Mouse (Mus musculus): ENCODE results near the gene Rae1. TPM values are rescaled to one million over a fixed set of nuclear protein-coding genes. Genes with fewer than 3 reads are reported as not detected.

Rae1 gene
- polyA plus RNA-seq, 1 experiment from 2014 or later: 101 TPM

DNA sequence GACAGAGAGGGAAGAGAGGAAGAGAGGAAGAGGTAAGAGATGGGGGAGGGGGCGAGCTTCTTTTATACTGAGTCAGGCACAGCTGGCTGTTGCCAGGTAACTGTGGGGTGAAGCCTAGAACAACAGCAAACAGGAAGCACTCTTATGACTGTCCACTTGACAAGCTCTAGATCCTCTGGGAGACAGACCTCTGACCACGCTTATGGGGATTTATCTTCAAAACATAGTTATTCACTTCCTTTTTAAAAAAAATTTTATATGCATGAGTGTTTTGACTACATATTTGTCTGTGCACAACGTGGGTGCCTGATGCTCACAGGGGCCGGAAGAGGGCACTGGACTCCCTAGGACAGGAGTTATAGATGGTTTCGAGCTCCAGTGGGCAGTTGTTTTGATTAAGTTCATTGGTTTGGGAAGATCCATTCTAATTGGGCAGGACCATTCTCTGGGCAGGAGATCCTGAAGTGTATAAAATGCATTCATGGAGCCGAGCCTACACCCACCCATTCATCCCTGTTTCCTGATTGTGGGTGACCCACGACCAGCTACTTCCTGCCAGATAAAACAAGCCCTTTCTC lies 23.2 kb upstream of the Rae1 start:
- no peaks in the 10 kb centered on the region for H3K36me3 ChIP-seq (ENCODE audit: control insufficient read depth, insufficient read depth, low read length)
- H3K27ac ChIP-seq (replicated peaks in 1 of 2; ENCODE audit: control insufficient read depth in 1 of 2, insufficient read depth in 1 of 2, low read depth in 2 of 2, low read length in 2 of 2): no peak overlapping the region
- no peak overlapping the region for H3K4me3 ChIP-seq (ENCODE audit: control insufficient read depth in 1 of 2, insufficient read depth in 1 of 2, low read depth in 1 of 2, low read length in 2 of 2)
- peaks cover 10 to 11% of the 10 kb centered on the region in 2 experiments for H3K4me1 ChIP-seq (ENCODE audit: control insufficient read depth in 2 of 2, insufficient read depth in 2 of 2, low read length in 2 of 2)
- no peaks in the 10 kb centered on the region for H3K27me3 ChIP-seq (ENCODE audit: control insufficient read depth, insufficient read depth, low read length)
- no peak for ATAC-seq (ENCODE audit: insufficient number of reproducible peaks, insufficient read depth, low FRiP score, low read depth)
- no peaks in the 10 kb centered on the region for H3K9me3 ChIP-seq (ENCODE audit: control insufficient read depth, low read length)
- peak overlapping the region; percentile 42; the same call in 1 of the 2 replicates for H3K4me2 ChIP-seq (ENCODE audit: low read length)
- H3K9ac ChIP-seq (ENCODE audit: low read length): no peak overlapping the region; the same call in 1 of the 2 replicates
- 33% methylated on average over 7 of the region's 7 CpGs for WGBS

DNA sequence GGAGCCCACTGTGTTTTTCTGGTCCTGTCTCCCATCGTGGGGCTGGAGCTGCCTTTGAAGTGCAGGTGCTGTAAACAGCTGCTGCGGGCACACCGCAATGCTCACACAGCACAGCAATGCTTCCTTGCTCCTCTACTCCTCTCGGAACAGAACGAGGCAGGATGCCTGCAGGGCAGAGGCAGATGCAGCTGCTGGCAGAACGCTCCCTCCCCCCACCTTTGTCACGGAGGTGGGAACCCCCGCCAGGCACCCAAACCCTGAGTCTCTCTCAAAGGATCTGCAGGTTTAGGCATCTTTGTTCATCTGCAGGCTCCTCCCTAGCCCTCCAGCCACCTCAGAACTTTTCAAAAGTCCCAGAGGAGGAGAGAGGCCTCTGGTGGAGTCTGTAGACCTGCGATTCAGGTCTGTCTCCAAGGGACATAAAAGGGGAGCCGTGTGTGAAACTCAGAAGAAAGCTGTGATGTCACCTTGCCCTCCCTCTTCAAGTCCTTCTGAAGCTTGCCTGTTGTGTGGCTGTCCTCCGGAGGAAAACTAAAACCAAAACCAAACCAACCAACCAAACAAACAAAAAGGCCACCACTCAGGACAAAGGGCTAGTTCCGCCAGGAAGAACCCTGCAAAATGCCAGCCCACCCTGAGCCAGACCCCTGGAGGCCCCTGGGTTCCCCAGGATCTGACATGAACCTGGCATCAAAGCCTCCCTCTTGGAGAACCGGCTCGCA lies 22.3 kb upstream of the Rae1 start, which contains the start of gene Spo11:
Spo11 (plus strand) TSS at position 292 of the 722 bp plus-strand sequence.
- Histone ChIP-seq H3K9ac (ENCODE audit: low read length) (peak within 1 kb of the TSS; percentile 41; the same call in 1 of the 2 replicates), H3K9me3 (ENCODE audit: control insufficient read depth, low read length) (no peaks in the 10 kb centered on the region), H3K4me2 (ENCODE audit: low read length) (peak within 1 kb of the TSS; percentile 42), H3K27ac (replicated peaks in 1 of 2; ENCODE audit: control insufficient read depth in 1 of 2, insufficient read depth in 1 of 2, low read depth in 2 of 2, low read length in 2 of 2) (no peak within 1 kb of the TSS), H3K36me3 (ENCODE audit: control insufficient read depth, insufficient read depth, low read length) (no peaks in the 10 kb centered on the region), H3K4me1 (ENCODE audit: control insufficient read depth in 2 of 2, insufficient read depth in 2 of 2, low read length in 2 of 2) (peaks cover 10 to 11% of the 10 kb centered on the region in 2 experiments), H3K27me3 (ENCODE audit: control insufficient read depth, insufficient read depth, low read length) (no peaks in the 10 kb centered on the region), H3K4me3 (ENCODE audit: control insufficient read depth in 1 of 2, insufficient read depth in 1 of 2, low read depth in 1 of 2, low read length in 2 of 2) (no peak within 1 kb of the TSS)
- no peak for ATAC-seq (ENCODE audit: insufficient number of reproducible peaks, insufficient read depth, low FRiP score, low read depth)
- 20% methylated on average over 14 of the region's 14 CpGs for WGBS

DNA sequence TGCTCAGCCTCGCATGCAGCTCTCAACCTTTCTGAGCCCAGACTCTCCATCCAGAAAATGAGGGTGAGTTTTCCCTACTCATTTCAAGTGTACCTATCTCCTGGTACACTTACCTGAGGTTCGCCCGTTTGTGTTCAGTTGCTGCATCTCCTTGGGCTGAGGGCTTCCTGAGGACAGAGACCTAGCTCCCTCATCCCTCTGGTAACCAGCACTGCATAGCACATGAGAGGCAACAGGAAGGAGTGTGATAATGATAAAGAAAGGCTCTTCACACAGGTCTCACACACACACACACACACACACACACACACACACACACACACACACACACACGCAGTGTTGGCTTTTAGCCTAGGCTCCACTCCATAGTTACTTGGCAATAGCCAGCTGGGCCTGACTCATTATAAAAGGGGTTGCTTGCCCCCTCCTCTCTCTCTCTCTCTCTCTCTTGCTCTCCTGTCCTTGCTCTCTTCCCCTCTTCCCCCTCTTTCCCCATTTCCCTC lies 21.7 kb upstream of the Rae1 start:
- Histone ChIP-seq H3K4me3 (ENCODE audit: control insufficient read depth in 1 of 2, insufficient read depth in 1 of 2, low read depth in 1 of 2, low read length in 2 of 2) (no peak overlapping the region), H3K4me2 (ENCODE audit: low read length) (no peak overlapping the region), H3K36me3 (ENCODE audit: control insufficient read depth, insufficient read depth, low read length) (no peaks in the 10 kb centered on the region), H3K9ac (ENCODE audit: low read length) (no peak overlapping the region), H3K27me3 (ENCODE audit: control insufficient read depth, insufficient read depth, low read length) (no peaks in the 10 kb centered on the region), H3K27ac (replicated peaks in 1 of 2; ENCODE audit: control insufficient read depth in 1 of 2, insufficient read depth in 1 of 2, low read depth in 2 of 2, low read length in 2 of 2) (no peak overlapping the region), H3K4me1 (ENCODE audit: control insufficient read depth in 2 of 2, insufficient read depth in 2 of 2, low read length in 2 of 2) (peaks cover 10 to 16% of the 10 kb centered on the region in 2 experiments), H3K9me3 (ENCODE audit: control insufficient read depth, low read length) (no peaks in the 10 kb centered on the region)
- WGBS: 58% methylated on average over 4 of the region's 4 CpGs
- ATAC-seq (ENCODE audit: insufficient number of reproducible peaks, insufficient read depth, low FRiP score, low read depth): no peak

DNA sequence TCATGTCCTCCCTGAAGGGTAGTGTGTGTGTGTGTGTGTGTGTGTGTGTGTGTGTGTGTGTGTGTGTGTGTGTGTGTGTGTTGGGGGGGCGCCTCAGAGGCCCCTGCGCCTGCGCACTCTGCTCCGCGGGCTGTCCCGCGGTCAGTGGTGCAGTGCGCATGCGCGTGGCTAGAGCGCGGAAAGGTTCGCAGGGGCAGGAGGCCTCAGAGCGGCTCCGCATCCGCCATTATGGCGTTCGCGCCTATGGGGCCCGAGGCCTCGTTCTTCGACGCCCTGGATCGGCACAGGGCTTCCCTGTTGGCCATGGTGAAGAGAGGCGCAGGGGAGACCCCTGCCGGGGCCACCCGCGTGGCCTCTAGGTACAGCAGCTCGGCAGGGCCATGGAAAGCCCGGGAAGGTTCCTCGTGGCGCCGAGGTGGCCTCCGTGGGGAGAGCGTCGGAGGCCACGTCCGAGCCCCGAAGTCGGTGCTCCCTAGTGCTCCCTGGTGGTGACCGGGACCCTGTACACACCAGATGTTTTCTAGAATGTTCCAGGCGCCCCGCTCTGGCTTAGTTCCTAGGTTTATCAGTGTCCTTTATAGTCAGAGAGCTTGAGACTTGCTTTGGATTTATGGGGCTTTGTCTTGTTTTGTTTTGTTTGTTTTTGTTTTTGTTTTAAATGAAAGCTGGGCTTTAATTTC lies 20.1 kb upstream of the Rae1 start:
- Histone ChIP-seq H3K9me3 (ENCODE audit: control insufficient read depth, low read length) (no peaks in the 10 kb centered on the region), H3K4me3 (ENCODE audit: control insufficient read depth in 1 of 2, insufficient read depth in 1 of 2, low read depth in 1 of 2, low read length in 2 of 2) (no peak overlapping the region), H3K9ac (ENCODE audit: low read length) (no peak overlapping the region), H3K27ac (replicated peaks in 1 of 2; ENCODE audit: control insufficient read depth in 1 of 2, insufficient read depth in 1 of 2, low read depth in 2 of 2, low read length in 2 of 2) (no peak overlapping the region), H3K4me1 (ENCODE audit: control insufficient read depth in 2 of 2, insufficient read depth in 2 of 2, low read length in 2 of 2) (peaks cover 10 to 19% of the 10 kb centered on the region in 2 experiments), H3K27me3 (ENCODE audit: control insufficient read depth, insufficient read depth, low read length) (no peaks in the 10 kb centered on the region), H3K4me2 (ENCODE audit: low read length) (no peak overlapping the region), H3K36me3 (ENCODE audit: control insufficient read depth, insufficient read depth, low read length) (no peaks in the 10 kb centered on the region)
- ATAC-seq (ENCODE audit: insufficient number of reproducible peaks, insufficient read depth, low FRiP score, low read depth): no peak
- WGBS: 92% methylated on average over 41 of the region's 43 CpGs

DNA sequence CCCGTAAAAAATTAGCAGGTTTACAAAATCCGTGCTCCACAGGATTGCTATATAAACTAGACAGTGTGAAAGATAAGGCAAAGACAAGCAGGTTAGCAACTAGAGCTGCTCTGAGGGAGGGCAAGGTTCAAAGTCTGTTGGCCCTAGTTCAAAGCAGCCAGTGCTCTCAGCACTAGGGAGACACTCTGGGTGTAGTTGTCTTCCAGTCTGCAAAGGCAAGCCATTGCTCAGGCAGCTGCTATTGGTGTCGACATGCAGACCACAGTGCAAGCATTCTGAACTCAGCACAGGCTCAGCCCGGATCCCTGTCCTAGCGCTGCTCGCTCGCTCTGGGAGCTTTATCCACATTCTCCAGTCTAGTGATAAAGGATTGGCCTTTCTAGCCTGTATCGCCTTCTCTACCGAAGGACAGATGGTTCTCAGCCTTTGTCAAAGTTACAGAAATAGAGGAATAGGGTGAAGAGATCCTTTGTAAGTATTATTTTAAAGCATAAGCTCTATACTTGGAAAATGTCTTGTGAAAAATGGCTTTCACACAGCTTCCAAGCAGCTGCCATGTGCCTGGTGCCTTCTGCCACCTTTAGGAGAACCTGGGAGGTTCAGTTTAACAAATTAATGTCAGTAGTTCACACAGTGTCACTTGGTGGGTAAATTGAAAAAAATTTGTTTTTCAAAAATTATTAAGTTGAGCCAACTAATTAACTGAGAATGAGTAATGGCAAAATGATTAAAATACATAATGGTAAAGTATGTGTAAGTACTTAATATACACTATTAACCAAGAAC lies 16.9 kb upstream of the Rae1 start:
- no peak overlapping the region for H3K4me3 ChIP-seq (ENCODE audit: control insufficient read depth in 1 of 2, insufficient read depth in 1 of 2, low read depth in 1 of 2, low read length in 2 of 2)
- peak overlapping the region in 1 of 2 experiments; percentile 37; a peak in 1 of 4 replicates for H3K27ac ChIP-seq (replicated peaks in 1 of 2; ENCODE audit: control insufficient read depth in 1 of 2, insufficient read depth in 1 of 2, low read depth in 2 of 2, low read length in 2 of 2)
- no peaks in the 10 kb centered on the region for H3K27me3 ChIP-seq (ENCODE audit: control insufficient read depth, insufficient read depth, low read length)
- no peak overlapping the region; the same call in 1 of the 2 replicates for H3K4me2 ChIP-seq (ENCODE audit: low read length)
- peaks cover 0 to 10% of the 10 kb centered on the region in 2 experiments; a peak in 3 of 4 replicates for H3K4me1 ChIP-seq (ENCODE audit: control insufficient read depth in 2 of 2, insufficient read depth in 2 of 2, low read length in 2 of 2)
- no peaks in the 10 kb centered on the region for H3K36me3 ChIP-seq (ENCODE audit: control insufficient read depth, insufficient read depth, low read length)
- no peaks in the 10 kb centered on the region for H3K9me3 ChIP-seq (ENCODE audit: control insufficient read depth, low read length)
- 19% methylated on average over 9 of the region's 9 CpGs for WGBS
- ATAC-seq (ENCODE audit: insufficient number of reproducible peaks, insufficient read depth, low FRiP score, low read depth): no peak
- H3K9ac ChIP-seq (ENCODE audit: low read length): peak overlapping the region; percentile 44

DNA sequence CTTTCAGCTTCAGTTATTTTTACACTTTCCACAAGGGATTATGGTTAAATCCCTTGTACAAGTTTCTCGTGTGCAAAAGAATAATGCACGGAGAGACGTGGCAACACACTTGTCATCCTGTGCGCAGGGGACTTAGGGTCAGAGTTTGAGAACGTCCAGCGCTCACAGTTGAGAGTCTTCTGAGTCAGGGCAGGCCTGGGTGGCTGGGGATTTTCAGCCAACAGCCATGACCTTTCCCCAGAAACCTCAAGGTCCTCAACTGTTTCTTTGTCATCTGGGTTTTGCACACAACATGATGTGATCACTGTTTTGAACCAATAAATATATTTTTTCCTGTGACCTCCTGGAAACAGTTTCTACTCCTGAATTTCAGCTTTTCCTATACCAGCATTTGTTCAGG lies 9.8 kb upstream of the Rae1 start:
- no peak overlapping the region for H3K4me2 ChIP-seq (ENCODE audit: low read length)
- H3K4me3 ChIP-seq (ENCODE audit: control insufficient read depth in 1 of 2, insufficient read depth in 1 of 2, low read depth in 1 of 2, low read length in 2 of 2): no peak overlapping the region
- H3K9me3 ChIP-seq (ENCODE audit: control insufficient read depth, low read length): no peaks in the 10 kb centered on the region
- no peak for ATAC-seq (ENCODE audit: insufficient number of reproducible peaks, insufficient read depth, low FRiP score, low read depth)
- H3K36me3 ChIP-seq (ENCODE audit: control insufficient read depth, insufficient read depth, low read length): no peaks in the 10 kb centered on the region
- WGBS: 66% methylated on average over 6 of the region's 6 CpGs
- no peak overlapping the region for H3K9ac ChIP-seq (ENCODE audit: low read length)
- no peaks in the 10 kb centered on the region for H3K27me3 ChIP-seq (ENCODE audit: control insufficient read depth, insufficient read depth, low read length)
- H3K27ac ChIP-seq (replicated peaks in 1 of 2; ENCODE audit: control insufficient read depth in 1 of 2, insufficient read depth in 1 of 2, low read depth in 2 of 2, low read length in 2 of 2): no peak overlapping the region
- H3K4me1 ChIP-seq (ENCODE audit: control insufficient read depth in 2 of 2, insufficient read depth in 2 of 2, low read length in 2 of 2): no peaks in the 10 kb centered on the region

DNA sequence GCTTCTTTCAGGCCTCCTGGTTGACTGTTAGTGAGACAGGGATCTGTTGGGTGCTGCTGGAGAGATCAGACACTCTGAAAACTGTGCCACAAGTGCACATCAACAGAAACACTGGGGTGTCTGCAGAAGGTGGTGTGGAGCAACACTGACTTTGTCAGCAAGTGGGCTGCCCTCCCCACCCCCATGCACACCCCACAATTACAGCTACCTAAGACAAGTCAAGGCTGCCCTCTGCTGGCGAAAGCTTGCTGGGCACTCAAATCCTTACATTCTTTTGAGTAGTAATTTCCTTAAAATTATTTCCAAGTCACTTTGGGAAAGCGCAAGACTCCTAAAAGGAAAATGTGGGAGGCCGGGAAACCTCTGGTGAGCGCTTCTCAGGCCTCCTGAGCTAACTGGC lies 3.7 kb upstream of the Rae1 start:
- H3K9ac ChIP-seq (ENCODE audit: low read length): no peak overlapping the region
- no peak overlapping the region for H3K4me3 ChIP-seq (ENCODE audit: control insufficient read depth in 1 of 2, insufficient read depth in 1 of 2, low read depth in 1 of 2, low read length in 2 of 2)
- no peak overlapping the region for H3K27ac ChIP-seq (replicated peaks in 1 of 2; ENCODE audit: control insufficient read depth in 1 of 2, insufficient read depth in 1 of 2, low read depth in 2 of 2, low read length in 2 of 2)
- WGBS: 11% methylated on average over 4 of the region's 4 CpGs
- no peak for ATAC-seq (ENCODE audit: insufficient number of reproducible peaks, insufficient read depth, low FRiP score, low read depth)
- no peak overlapping the region for H3K4me2 ChIP-seq (ENCODE audit: low read length)
- no peaks in the 10 kb centered on the region for H3K36me3 ChIP-seq (ENCODE audit: control insufficient read depth, insufficient read depth, low read length)
- H3K4me1 ChIP-seq (ENCODE audit: control insufficient read depth in 2 of 2, insufficient read depth in 2 of 2, low read length in 2 of 2): peaks cover 4 to 6% of the 10 kb centered on the region in 2 experiments; a peak in 3 of 4 replicates
- H3K27me3 ChIP-seq (ENCODE audit: control insufficient read depth, insufficient read depth, low read length): no peaks in the 10 kb centered on the region
- H3K9me3 ChIP-seq (ENCODE audit: control insufficient read depth, low read length): no peaks in the 10 kb centered on the region

Data from heart, embryonic 14.5 days (tissue).